Mouse (Mus musculus) hindbrain, postnatal 0 days (tissue): ENCODE results near the gene Alox12. TPM values are rescaled to one million over a fixed set of nuclear protein-coding genes. Genes with fewer than 3 reads are reported as not detected.

ENCODE experiments used
- ATAC-seq: fragments of 200-750 bp; cut with Nextera tagmentation; 2 replicates; pipeline ENCODE4 v1.8.0; 2017; ENCODE audit warnings: mild to moderate bottlenecking, moderate TSS enrichment, moderate library complexity
- DNase-seq: peaks from one replicate; pipeline ENCODE4 v3.0.0-alpha.2; 2015; ENCODE audit warnings: low spot score
- H3K27ac ChIP-seq: fragments of 300-500 bp; sonication (generic); 2 replicates; pipeline ENCODE4 v1.5.1; 2014; ENCODE audit warnings: mild to moderate bottlenecking
- H3K27me3 ChIP-seq: fragments of 300-500 bp; sonication (generic); 2 replicates; pipeline ENCODE4 v1.6.1; 2014; ENCODE audit warnings: low read length, mixed read lengths; ENCODE audit not compliant: insufficient read depth
- H3K36me3 ChIP-seq: fragments of 300-500 bp; sonication (generic); 2 replicates; pipeline ENCODE4 v1.6.1; 2014; ENCODE audit warnings: low read length, mixed read lengths; ENCODE audit not compliant: insufficient read depth
- H3K4me1 ChIP-seq: fragments of 300-500 bp; sonication (generic); 2 replicates; pipeline ENCODE4 v1.6.1; 2014; ENCODE audit warnings: antibody characterized with exemption, low read length, mixed read lengths; ENCODE audit not compliant: insufficient read depth
- H3K4me2 ChIP-seq: fragments of 300-500 bp; sonication (generic); 2 replicates; pipeline ENCODE4 v1.6.1; 2014; ENCODE audit warnings: low read depth, mild to moderate bottlenecking, low read length, moderate library complexity, mixed read lengths
- H3K4me3 ChIP-seq: fragments of 300-500 bp; sonication (generic); 2 replicates; pipeline ENCODE4 v1.5.1; 2014; ENCODE audit warnings: low read length
- H3K9ac ChIP-seq: fragments of 300-500 bp; sonication (generic); replicated peaks from 2 replicates; pipeline ENCODE4 v1.6.1; 2014; ENCODE audit warnings: mild to moderate bottlenecking, low read length, moderate library complexity, mixed read lengths
- H3K9me3 ChIP-seq: fragments of 300-500 bp; sonication (generic); 2 replicates; pipeline ENCODE4 v1.6.1; 2016; ENCODE audit warnings: low read length, mixed read lengths
- CTCF ChIP-seq: IDR thresholded peaks from 2 replicates; pipeline ENCODE4 v1.5.1; 2016; ENCODE audit warnings: antibody characterized with exemption, control low read depth, low read depth
- WGBS: fragments of 180-500 bp; shearing (Covaris S2); extraction: QIAGEN DNeasy Blood & Tissue Kit; methylation state at CpG from one replicate; pipeline ENCODE4 v1.1.7; 2014; 5-methylcytosine and 5-hydroxymethylcytosine counted together
- polyA plus RNA-seq: library from polyadenylated mRNA; unstranded; fragments of >200 nt; fragmentation: Nextera tagmentation; extraction: Ambion mirVana; gene quantifications from 2 replicates; pipeline ENCODE4 v1.2.1, GENCODE M21; 2015
- total RNA-seq: library from RNA; depleted of rRNA; stranded (reverse); fragments of >200 nt; gene quantifications from 2 replicates; pipeline ENCODE4 v1.2.3, GENCODE M21; 2014

Gene Alox12
- total and polyA plus RNA-seq, 2 experiments from 2014 or later, result 0.16 to 0.49 TPM

- no peak for ATAC-seq
- Histone ChIP-seq H3K4me3 (no peak overlapping the region), H3K27me3 (no peaks in the 10 kb centered on the region), H3K36me3 (no peaks in the 10 kb centered on the region), H3K4me2 (no peak overlapping the region), H3K27ac (no peak overlapping the region), H3K9me3 (0 out of 2 replicates have a peak, but pooled peaks cover 2% of the 10 kb centered on the region), H3K4me1 (no peaks in the 10 kb centered on the region), H3K9ac (no peak overlapping the region)
- WGBS, result 60% methylated on average over 1 of the region's 1 CpGs
- DNase-seq, result no peak
- TF ChIP-seq CTCF, result no peak
These were observed 11.3 kb upstream of the Alox12 start for GRCm38 (mm10) chr11:70266405-70266804.

- TF ChIP-seq CTCF, result no peak
- no peak overlapping the region for H3K4me3 ChIP-seq
- no peaks in the 10 kb centered on the region for H3K4me1 ChIP-seq
- H3K9ac ChIP-seq, result no peak overlapping the region
- 76% methylated on average over 4 of the region's 4 CpGs for WGBS
- DNase-seq (no peak), ATAC-seq (no peak)
- H3K27ac ChIP-seq, result no peak overlapping the region
- H3K27me3 ChIP-seq, result no peaks in the 10 kb centered on the region
- no peaks in the 10 kb centered on the region for H3K36me3 ChIP-seq
- H3K4me2 ChIP-seq, result no peak overlapping the region
- H3K9me3 ChIP-seq, result 0 out of 2 replicates have a peak, but pooled peaks cover 2% of the 10 kb centered on the region
These were observed 10.7 kb upstream of the Alox12 start for GRCm38 (mm10) chr11:70265819-70266218.

DNA sequence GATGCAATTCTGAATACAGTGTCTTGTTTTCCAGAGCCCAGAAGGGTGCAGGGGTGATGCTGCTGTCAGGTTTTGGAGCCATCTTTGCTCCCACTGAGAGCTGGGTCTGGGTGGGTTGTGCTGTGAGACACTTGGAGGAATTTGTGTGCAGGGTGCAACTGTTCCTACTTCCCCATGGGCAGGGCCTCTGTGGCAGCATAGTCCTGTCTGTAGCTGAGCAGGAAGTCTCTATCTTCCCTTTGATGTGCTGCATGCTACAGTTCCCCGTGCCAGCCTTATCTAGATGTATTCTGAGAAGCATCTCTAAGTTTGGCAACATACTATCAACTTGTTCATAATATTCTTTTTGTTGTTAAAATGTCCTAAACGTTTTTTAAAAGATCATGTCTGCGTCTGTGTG, 10.1 kb upstream of the Alox12 start:
- Histone ChIP-seq H3K4me1 (no peaks in the 10 kb centered on the region), H3K36me3 (no peaks in the 10 kb centered on the region), H3K9me3 (0 out of 2 replicates have a peak, but pooled peaks cover 2% of the 10 kb centered on the region), H3K27ac (no peak overlapping the region), H3K4me2 (no peak overlapping the region), H3K9ac (no peak overlapping the region), H3K27me3 (no peaks in the 10 kb centered on the region), H3K4me3 (no peak overlapping the region)
- TF ChIP-seq CTCF, result no peak
- ATAC-seq (no peak), DNase-seq (no peak)
- WGBS, result 65% methylated on average over 3 of the region's 3 CpGs

DNA sequence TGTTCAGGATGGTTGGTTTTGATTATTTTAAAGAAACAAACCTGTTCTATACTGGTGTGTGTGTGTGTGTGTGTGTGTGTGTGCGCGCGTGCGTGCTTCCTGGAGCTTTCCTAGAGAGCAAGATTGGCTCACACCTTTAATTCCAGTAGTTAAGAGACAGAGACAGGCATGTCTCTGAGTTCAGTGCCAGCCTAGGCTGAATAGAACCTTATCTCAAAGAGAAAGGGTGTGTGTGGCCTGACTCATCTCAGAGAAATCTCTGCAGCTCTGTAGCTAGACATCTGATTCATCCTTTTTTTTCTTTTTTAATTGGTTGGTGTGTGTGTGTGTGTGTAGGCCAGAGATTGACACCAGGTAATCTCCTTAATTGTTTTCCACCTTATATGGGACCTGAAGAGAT, 3.9 kb upstream of the Alox12 start:
- DNase-seq (no peak), ATAC-seq (no peak)
- Histone ChIP-seq H3K27me3 (peaks cover 14% of the 10 kb centered on the region), H3K27ac (no peak overlapping the region), H3K36me3 (no peaks in the 10 kb centered on the region), H3K9me3 (0 out of 2 replicates have a peak, but pooled peaks cover 2% of the 10 kb centered on the region), H3K4me2 (no peak overlapping the region), H3K4me3 (no peak overlapping the region), H3K9ac (no peak overlapping the region), H3K4me1 (no peaks in the 10 kb centered on the region)
- WGBS, result 98% methylated on average over 4 of the region's 4 CpGs
- TF ChIP-seq CTCF, result no peak

DNA sequence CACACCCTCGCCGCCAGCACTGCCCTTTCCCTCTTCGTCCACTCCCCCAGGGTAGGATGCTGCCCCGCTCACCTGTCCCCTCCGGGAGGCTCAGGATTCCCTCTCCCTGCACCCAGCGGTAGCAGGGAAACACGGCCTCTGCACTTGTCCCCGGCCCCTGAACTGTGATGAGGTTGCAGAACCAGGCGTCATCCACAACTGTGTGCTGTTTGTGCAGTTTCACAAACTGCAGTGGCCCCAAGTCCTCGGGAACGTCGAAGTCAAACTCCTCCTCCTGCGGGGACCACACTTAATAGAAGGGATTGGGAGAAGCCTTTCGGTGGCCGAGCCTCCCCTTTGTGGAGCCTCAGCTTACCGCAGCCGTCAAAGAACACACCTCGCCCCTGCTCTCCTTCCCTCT, 816 bp downstream of the Alox12 start:
- no peak for TF ChIP-seq CTCF
- peak overlapping the region; percentile 23; the same call in 1 of the 2 replicates for H3K4me3 ChIP-seq
- H3K9ac ChIP-seq, result no peak overlapping the region
- ATAC-seq, result no peak
- H3K4me2 ChIP-seq, result peak overlapping the region; percentile 45
- H3K9me3 ChIP-seq, result no peaks in the 10 kb centered on the region
- WGBS, result 4% methylated on average over 18 of the region's 18 CpGs
- no peak for DNase-seq
- H3K27ac ChIP-seq, result no peak overlapping the region
- H3K27me3 ChIP-seq, result peaks cover 21% of the 10 kb centered on the region
- H3K4me1 ChIP-seq, result no peaks in the 10 kb centered on the region
- no peaks in the 10 kb centered on the region for H3K36me3 ChIP-seq

DNA sequence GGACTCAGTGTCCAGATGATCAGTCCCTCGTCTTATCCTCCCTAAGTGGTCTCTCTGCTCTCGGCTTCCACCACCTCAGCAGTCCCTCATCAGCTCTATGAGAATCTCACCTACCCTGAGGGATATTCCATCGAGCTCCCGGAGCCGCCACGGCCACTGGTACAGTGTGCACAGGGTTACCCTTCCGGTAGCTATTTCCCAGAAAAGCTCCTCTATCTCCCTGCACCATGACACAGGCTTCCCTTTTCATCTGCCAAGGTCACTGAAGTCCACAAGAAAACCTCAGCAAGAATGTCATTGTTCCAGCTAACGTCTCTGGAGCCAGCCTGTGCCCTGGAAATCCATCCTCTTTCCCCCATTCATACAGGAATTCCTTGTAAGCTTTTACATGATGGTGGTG, 3.3 kb downstream of the Alox12 start:
- Histone ChIP-seq H3K9ac (no peak overlapping the region), H3K27me3 (peaks cover 21% of the 10 kb centered on the region), H3K9me3 (no peaks in the 10 kb centered on the region), H3K4me3 (no peak overlapping the region), H3K36me3 (no peaks in the 10 kb centered on the region), H3K4me2 (no peak overlapping the region), H3K4me1 (no peaks in the 10 kb centered on the region), H3K27ac (no peak overlapping the region)
- 77% methylated on average over 8 of the region's 8 CpGs for WGBS
- ATAC-seq, result no peak
- no peak for TF ChIP-seq CTCF
- DNase-seq, result no peak

DNA sequence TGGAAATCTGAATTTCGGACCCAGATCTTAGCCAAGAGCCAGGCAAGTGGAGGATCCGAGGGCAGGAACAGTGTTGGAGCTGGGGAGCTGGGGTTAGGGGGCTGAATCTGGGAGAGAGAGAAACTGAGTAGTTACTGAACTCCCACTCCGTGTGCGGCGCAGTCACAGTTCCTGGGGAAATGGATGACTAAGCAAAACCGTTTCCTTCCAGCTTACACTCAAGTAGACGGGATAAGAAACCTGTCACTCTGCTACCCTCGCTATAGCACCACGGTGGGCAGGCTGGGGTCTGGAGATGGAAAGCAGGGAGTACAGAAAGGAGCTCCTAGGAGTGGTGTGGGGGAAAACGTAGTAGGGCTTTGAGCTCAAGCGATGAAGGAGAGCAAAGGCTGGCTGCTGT, 5.0 kb downstream of the Alox12 start:
- H3K36me3 ChIP-seq, result no peaks in the 10 kb centered on the region
- H3K27ac ChIP-seq, result no peak overlapping the region
- ATAC-seq (no peak), DNase-seq (no peak)
- no peak overlapping the region for H3K4me3 ChIP-seq
- H3K9me3 ChIP-seq, result no peaks in the 10 kb centered on the region
- 72% methylated on average over 11 of the region's 11 CpGs for WGBS
- no peak overlapping the region for H3K4me2 ChIP-seq
- H3K27me3 ChIP-seq, result peaks cover 18% of the 10 kb centered on the region
- TF ChIP-seq CTCF, result no peak
- no peaks in the 10 kb centered on the region for H3K4me1 ChIP-seq
- no peak overlapping the region for H3K9ac ChIP-seq
